Mouse (Mus musculus) kidney, adult 11 months (tissue): ENCODE measurements around the gene Gsg1l.

Experiments
- DNase-seq: peaks from one replicate; pipeline ENCODE4 v3.0.0; 2022

Gene Gsg1l

GRCm38 (mm10) chr7:126031598-126032364 lies 50.4 kb downstream of the Gsg1l start:
- DNase-seq, result no peak

GRCm38 (mm10) chr7:126027410-126027809 lies 54.8 kb downstream of the Gsg1l start:
- DNase-seq, result no peak

GRCm38 (mm10) chr7:126026600-126026999 lies 55.6 kb downstream of the Gsg1l start:
- DNase-seq, result no peak

- no peak for DNase-seq
These were observed 62.2 kb downstream of the Gsg1l start for GRCm38 (mm10) chr7:126019966-126020365.

- no peak for DNase-seq
These were observed 62.9 kb downstream of the Gsg1l start for GRCm38 (mm10) chr7:126019321-126019720.

- DNase-seq, result no peak
These were observed 64.8 kb downstream of the Gsg1l start for GRCm38 (mm10) chr7:126017455-126017854.

GRCm38 (mm10) chr7:126012325-126013021 lies 69.7 kb downstream of the Gsg1l start:
- DNase-seq, result no peak

GRCm38 (mm10) chr7:126008789-126009148 lies 73.4 kb downstream of the Gsg1l start:
- DNase-seq, result no peak

- no peak for DNase-seq
These were observed 73.9 kb downstream of the Gsg1l start for GRCm38 (mm10) chr7:126008139-126008788.

GRCm38 (mm10) chr7:126007132-126007910 lies 74.9 kb downstream of the Gsg1l start:
- DNase-seq, result no peak

GRCm38 (mm10) chr7:126005274-126005673 lies 76.9 kb downstream of the Gsg1l start:
- no peak for DNase-seq

GRCm38 (mm10) chr7:126001683-126002082 lies 80.5 kb downstream of the Gsg1l start:
- DNase-seq, result no peak

- DNase-seq, result no peak
These were observed 82.3 kb downstream of the Gsg1l start for GRCm38 (mm10) chr7:125999921-126000320.

GRCm38 (mm10) chr7:125996151-125996550 lies 86.1 kb downstream of the Gsg1l start:
- DNase-seq, result no peak

- DNase-seq, result no peak
These were observed 89.8 kb downstream of the Gsg1l start for GRCm38 (mm10) chr7:125992356-125992891.

GRCm38 (mm10) chr7:125991846-125992245 lies 90.4 kb downstream of the Gsg1l start:
- DNase-seq, result no peak

GRCm38 (mm10) chr7:125989969-125990368 lies 92.2 kb downstream of the Gsg1l start:
- peak; percentile 43 for DNase-seq

GRCm38 (mm10) chr7:125989489-125989888 lies 92.7 kb downstream of the Gsg1l start:
- DNase-seq, result no peak

- DNase-seq, result no peak
These were observed 93.9 kb downstream of the Gsg1l start for GRCm38 (mm10) chr7:125988326-125988725.

GRCm38 (mm10) chr7:125987117-125987516 lies 95.1 kb downstream of the Gsg1l start:
- no peak for DNase-seq

- DNase-seq, result no peak
These were observed 96.6 kb downstream of the Gsg1l start for GRCm38 (mm10) chr7:125985565-125985964.

- no peak for DNase-seq
These were observed 98.0 kb downstream of the Gsg1l start for GRCm38 (mm10) chr7:125983902-125984841.
